Mouse (Mus musculus): Measurements from ENCODE around the gene Gpr150. TPM values are rescaled to one million over a fixed set of nuclear protein-coding genes. Genes with fewer than 3 reads are reported as not detected.

Gene Gpr150
- total RNA-seq (2023): not detected

DNA sequence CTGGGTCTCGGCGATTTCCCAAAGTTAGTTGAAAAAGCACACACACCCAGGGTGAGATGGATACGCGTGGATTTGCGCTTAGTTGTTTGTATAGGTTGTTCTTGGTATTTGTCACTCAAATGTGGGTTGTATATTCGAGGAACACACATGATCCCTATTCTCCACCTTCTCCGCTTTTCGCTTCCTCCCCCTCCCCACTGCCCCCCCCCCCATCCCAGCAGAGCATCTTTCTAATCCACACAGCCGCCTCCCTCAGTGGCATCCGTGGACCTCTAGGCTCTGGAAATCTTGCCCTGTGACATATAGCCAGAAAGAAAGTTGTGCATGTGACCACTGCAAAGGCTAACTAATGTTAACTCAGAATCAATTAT lies at the start of gene Gpr150:
TSS of gene Gpr150 (minus strand) at position 101 of the 371 bp plus-strand sequence.

DNA sequence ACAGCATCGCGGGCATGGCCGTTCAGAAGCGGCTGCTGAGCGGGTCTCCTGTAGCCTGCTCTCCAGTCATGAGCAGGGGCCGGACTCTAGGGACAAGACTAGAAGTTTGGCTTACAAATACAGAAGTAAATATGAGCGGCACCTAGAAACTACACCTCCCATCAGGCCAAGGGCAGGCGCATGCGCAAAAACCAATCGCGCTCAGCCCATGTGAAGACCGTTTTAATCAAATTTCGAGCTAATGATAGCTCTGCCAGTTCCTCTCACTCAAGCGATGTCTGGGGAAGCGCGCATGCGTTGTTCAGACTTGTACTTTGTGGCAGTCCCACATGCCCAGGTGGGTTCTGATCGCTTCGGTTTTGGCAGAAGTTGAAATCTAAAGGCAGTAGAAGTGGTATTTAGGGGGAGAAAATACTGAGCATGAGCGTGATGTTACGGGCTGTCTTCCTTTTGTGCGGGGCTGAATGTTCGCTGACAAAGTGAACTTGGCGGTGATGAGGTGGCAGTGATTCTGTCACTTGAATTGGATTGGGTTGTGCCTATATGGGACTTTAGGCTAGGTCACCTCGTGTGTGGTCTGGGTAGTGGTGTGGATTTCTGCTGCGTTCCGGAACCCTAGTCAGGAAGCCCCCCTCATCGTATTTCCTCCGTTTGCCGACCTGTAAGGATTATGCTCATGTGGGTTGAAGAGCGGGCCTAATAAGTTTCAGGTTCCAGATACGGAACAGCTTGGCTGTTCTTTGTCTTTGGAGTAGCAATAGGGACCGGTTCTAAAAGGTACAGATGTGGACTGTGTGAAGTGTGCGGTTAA lies 41.9 kb upstream of the Gpr150 start, which contains the start of the genes Arsk and Ttc37:
TSS of gene Arsk (minus strand) at position 168 of the 811 bp plus-strand sequence.
TSS of gene Ttc37 (plus strand) at position 242 of the 811 bp plus-strand sequence.

DNA sequence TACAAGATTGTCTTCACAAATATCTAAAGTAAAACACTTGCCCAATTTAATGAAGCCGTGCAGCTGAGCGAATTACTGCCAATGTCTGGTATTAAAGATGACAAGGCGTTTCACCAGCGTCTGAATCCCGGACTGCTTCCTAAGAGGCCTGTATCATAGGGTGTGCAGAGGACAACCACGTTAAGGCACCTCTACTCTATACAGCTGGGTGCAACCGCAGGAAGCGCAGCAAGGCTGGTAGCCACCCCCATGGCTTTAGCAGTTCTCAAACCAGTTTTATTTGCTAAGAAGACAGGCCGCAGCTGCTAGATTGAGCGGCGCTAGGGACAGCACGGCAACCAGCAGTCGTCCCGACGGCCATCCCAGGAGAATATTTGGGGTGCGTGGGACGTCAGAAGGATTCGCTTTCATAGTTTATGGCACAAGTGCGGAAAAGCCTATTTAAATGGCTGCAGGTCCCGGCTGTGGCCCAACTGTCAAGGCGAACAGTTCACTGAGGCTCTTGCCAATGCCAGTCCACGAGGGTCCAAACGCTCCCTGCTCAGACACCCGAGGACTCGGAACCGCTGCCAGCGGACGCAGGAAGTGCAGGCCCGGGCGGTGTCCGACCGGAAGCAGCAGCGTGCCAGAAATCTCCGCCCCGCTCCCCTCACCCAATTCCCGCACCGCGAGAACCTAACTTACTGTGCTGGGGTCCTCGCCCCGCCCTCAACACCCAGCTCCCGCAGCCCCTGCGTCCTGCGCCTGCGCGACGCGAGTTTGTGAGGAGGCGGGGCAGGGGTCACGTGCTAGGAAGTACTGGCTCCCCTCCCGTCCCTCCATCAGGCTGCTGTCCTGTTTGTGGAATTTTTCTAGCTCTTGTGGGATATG lies 38.6 kb downstream of the Gpr150 start, which contains the start of gene Rfesd:
TSS of gene Rfesd (minus strand) at position 746 of the 870 bp plus-strand sequence.

Other genes with a start within 250 kb of the Gpr150 start
- 10 to 100 TPM; 11.1 to 15.2 TPM for gene Glrx, start 217.1 kb downstream of the Gpr150 start, total RNA-seq (2023)
- under 1 TPM in 1 of 2 experiments, not detected in 1; 0.58 TPM for gene Rhobtb3, start 113.1 kb downstream of the Gpr150 start, total RNA-seq (2023)
- gene Spata9, start 89.8 kb downstream of the Gpr150 start, total RNA-seq (2023): not detected
- gene Rfesd, start 38.3 kb downstream of the Gpr150 start, total RNA-seq (2023): 10 to 100 TPM; 10.0 to 17.2 TPM
- 10 to 100 TPM; 11.9 to 16.5 TPM for gene Arsk, start 41.7 kb upstream of the Gpr150 start, total RNA-seq (2023)
- gene Ttc37, start 41.7 kb upstream of the Gpr150 start, total RNA-seq (2023): 10 to 100 TPM; 26.9 to 33.7 TPM
- gene Fam81b, start 248.1 kb upstream of the Gpr150 start, total RNA-seq (2023): not detected